Mouse (Mus musculus): ENCODE measurements at regions not wholly inside any gene's neighbourhood (a gene's known extent, or its start where the extent isn't known, plus 50 kb on each side); places are given as distances from the start of the nearest gene placed in this dataset.

- DNase-seq (ENCODE audit: low spot score in 2 of 2): no peak
These were observed 221.7 kb upstream of the Veph1 start for GRCm38 (mm10) chr3:66518289-66518688.

DNA sequence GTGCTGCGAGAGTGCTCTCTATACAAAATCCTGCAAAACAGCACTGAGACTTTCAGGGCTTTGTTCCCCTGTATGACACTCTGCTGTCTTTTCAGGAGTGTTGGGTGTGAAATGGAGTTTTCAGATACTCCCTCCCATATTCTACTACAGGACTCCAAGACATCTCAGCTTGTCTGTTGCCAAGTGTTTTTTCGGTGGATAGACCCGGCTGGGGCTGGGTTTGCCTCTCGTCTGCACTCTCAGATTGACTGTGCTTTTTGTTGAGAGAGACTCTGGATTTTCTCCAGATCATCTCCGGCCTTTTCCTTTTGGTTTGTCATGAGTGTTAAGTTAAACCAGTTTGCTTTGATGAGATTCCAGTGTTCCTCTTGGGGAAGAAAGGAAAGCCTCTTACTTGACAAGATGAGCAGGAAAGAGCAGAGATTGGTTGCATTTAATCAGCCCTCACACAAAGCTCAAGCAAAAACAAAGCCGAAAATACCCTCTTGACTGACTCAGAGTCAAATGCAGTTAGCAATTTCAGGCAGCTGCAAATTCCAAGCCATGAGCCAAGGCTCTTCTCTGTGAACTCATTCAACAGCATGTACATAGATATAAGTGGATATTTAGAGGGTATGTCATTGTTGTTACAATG is 219.3 kb upstream of the Veph1 start:
- no peak for DNase-seq (ENCODE audit: low spot score in 2 of 2)

DNA sequence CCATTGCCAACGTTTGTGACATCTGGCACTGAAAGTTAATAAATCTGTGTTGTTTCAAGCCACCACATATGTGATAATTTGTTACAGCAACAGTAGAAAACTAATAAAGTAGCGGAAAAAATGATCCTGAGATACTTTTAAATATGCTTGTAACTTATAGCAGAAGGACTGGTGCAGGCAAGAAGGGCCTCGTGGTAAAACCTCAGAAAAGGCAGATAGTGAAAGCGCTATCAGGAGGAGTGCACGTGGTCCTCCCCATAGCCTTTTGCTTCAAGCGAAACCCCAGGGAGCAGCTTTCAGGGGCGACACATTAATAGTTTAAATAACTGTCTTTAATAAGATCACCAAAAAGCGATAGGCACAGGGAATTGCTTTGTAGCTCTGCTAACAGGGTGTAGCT is 217.9 kb upstream of the Veph1 start:
- DNase-seq (ENCODE audit: low spot score in 2 of 2): no peak

GRCm38 (mm10) chr3:66512408-66512807 is 215.8 kb upstream of the Veph1 start:
- no peak for DNase-seq (ENCODE audit: low spot score in 2 of 2)

GRCm38 (mm10) chr3:66510455-66510854 is 213.8 kb upstream of the Veph1 start:
- no peak for DNase-seq (ENCODE audit: low spot score in 2 of 2)

GRCm38 (mm10) chr3:66506125-66506524 is 209.5 kb upstream of the Veph1 start:
- DNase-seq (ENCODE audit: low spot score in 2 of 2): no peak

- no peak for DNase-seq (ENCODE audit: low spot score in 2 of 2)
These were observed 208.9 kb upstream of the Veph1 start for GRCm38 (mm10) chr3:66505476-66506076.

GRCm38 (mm10) chr3:66504717-66505116 is 208.1 kb upstream of the Veph1 start:
- no peak for DNase-seq (ENCODE audit: low spot score in 2 of 2)

DNA sequence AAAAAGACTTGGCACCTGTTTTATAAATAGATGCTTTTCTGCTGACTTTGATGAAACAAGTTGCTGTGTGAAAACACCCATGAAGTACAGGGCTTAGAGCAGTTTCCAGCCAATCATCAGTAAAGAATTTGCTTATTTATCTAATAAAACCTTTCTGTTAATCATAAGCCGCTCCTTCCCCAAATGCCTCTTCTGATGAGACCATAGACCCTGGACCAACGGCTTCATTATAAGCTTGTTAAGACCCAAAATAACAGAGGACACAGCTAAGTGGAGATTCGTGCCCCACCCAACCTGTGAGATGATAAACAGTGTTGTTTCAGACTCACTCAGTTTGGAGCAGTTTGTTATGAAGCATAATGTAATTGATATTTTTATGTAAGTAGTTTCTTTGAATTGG is 207.0 kb upstream of the Veph1 start:
- no peak for DNase-seq (ENCODE audit: low spot score in 2 of 2)

- no peak for DNase-seq (ENCODE audit: low spot score in 2 of 2)
These were observed 205.2 kb upstream of the Veph1 start for GRCm38 (mm10) chr3:66501865-66502264.

GRCm38 (mm10) chr3:66494442-66495113 is 197.9 kb upstream of the Veph1 start:
- no peak for DNase-seq (ENCODE audit: low spot score in 2 of 2)

GRCm38 (mm10) chr3:66490696-66491357 is 194.2 kb upstream of the Veph1 start:
- DNase-seq (ENCODE audit: low spot score in 2 of 2): no peak

GRCm38 (mm10) chr3:66488724-66489123 is 192.1 kb upstream of the Veph1 start:
- DNase-seq (ENCODE audit: low spot score in 2 of 2): no peak

DNA sequence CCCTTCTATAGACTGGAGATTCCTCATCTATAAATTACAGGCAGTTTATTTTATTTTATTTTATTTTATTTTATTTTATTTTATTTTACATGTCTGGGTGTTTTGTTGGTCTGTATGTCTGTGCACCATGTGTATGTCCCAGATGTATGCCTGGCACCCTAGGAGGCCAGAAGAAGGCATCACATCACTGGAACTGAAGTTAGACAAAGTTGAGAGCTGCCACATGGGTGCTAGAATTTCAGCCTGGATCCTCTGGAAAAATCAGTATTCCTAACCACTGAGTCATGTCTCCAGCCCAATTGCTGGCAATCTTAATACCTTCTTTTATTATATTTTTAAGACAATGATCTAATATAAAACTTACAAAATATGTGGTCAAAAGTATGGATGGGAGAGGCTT is 190.0 kb upstream of the Veph1 start:
- no peak for DNase-seq (ENCODE audit: low spot score in 2 of 2)

DNA sequence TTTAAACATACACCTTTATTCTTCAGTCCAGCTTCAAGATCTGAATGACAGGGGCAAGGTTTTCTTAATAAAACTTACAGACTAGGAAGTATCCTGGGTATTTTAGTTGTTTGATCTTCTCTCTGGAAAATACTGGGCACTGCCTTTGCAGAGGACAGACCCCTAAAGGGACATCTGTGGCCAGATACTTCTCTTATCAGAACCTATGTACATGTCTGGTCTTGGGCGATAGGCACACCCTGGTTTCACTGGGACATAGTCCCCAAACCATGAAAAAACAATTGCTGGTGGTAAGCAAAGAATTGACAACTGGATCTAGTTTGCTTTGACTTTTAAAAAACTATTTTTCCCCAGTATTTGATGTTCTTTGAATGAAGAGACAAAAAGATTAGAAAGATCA is 189.5 kb upstream of the Veph1 start:
- DNase-seq (ENCODE audit: low spot score in 2 of 2): no peak

DNA sequence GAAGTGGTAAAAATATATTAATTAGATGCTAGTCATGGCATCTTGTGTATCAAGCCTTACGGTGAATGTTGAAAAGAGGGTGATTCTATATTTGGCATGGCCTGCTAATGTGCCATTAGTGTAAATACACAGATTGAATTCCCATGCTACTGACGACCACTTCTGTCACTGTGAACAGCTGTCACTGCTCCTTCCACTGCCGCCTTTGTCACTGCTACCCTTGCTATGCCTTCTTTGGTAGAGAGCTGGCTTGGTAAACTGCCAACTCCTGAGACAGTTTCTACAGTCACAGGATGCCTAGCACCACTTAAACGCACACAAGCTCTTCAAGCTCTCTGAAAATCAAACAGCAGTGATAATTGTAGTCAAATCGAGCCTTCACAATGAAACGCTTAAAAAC is 184.1 kb upstream of the Veph1 start:
- no peak for DNase-seq (ENCODE audit: low spot score in 2 of 2)

- no peak for DNase-seq (ENCODE audit: low spot score in 2 of 2)
These were observed 182.6 kb upstream of the Veph1 start for GRCm38 (mm10) chr3:66479266-66479665.

- peak in 1 of 2 experiments; percentile 15 for DNase-seq (ENCODE audit: low spot score in 2 of 2)
These were observed 169.7 kb upstream of the Veph1 start for GRCm38 (mm10) chr3:66466321-66466720.

GRCm38 (mm10) chr3:66465371-66465770 is 168.7 kb upstream of the Veph1 start:
- DNase-seq (ENCODE audit: low spot score in 2 of 2): no peak

DNA sequence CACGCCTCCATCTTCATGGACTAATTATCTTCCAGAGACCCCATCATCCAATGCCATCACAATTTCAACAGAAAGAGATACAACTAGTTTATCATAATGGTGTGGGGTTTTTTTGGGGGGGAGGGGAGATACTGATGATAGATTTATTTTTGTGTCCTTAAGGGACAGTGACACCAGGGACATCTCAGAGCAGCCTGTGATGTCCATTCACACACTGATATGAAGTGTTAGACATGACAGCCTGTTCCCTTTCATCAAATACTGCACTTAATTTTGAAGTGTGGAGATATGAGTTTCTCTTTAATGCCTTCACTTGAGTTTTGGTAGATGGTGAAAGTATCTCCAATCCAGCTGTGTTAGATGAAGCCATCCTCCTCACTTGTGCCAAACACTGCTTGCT is 165.7 kb upstream of the Veph1 start:
- no peak for DNase-seq (ENCODE audit: low spot score in 2 of 2)

DNA sequence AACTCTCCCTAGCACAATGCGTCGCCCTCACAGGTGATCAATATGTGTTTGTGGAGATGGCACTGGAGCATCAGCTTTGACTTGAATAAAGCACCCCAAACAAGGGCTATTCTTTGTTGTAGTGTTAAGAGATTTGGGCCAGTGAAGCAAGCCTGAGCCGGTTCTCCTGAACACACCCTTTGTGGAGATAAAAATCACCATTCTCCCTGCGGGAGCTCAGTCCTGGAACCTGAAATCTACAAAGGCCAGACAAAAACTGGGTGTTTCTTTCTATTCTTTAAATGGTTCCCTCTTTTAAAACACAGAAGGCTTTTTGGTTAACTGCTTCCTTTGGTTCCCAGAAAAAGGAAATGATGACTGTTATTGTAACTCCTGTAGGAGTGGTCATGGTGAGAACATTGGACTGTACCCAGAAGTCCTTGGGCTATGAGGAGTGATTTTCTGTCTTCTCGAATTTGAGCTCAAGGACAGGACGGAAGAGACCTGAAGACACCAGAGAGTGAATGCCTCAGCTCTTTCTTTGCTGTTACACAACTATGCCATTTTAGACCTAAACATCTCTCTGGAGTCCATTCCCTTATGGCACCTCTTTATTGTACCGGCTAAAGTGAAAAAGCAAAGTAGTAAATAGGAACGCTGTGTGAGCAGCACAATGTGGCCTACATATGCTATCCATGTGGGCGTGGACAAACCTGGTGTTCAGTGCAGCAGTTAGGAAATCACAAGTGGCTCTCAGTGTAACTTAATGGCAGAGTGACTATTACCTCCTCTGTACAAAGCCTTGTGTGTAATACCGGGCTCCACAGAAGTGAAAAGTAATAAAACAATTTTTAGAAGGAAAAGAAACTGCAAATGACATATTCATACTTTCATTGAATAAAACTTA is 149.9 kb upstream of the Veph1 start:
- DNase-seq (ENCODE audit: low spot score in 2 of 2): no peak
